Mouse (Mus musculus): ENCODE results near the gene Npas3.

Npas3 gene

DNA sequence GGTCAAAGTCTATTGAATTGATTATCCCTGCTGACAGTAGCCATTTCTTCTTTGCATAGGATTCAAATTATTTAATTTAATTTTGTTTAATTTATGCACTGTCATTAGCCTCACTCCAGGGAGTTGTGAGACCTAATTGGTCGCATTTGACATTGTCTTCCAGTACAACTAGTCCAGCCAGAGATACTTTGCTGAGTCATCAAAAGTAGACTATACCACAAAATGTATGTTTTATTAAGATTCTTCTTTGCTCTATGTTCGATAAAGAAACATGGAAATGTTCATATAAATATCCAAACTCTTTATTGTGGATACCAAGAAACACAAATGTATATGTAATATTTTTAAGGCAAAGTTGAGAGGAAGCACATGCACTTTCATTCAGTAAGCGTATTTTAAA lies 446.8 kb downstream of the Npas3 start:
- CTCF ChIA-PET = no interaction called here

DNA sequence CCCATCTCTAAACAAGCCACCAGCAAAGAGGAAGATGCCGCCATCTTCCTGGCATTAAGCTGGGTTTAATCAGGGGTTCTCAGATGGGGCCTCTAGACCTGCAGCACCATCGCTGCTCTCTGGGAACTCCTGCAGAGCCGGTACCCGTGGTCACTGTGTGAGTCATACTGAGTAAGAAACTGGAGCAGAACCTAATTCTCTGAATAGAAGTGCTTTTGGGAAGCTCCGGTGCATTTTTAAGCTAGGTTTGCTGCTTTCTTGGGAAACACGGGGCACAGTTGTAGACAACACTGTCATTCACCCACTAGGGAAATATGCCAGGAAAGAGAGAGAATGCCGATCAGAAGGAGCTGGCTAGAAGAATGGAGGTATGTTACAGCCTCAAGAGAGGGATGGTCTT lies 449.2 kb downstream of the Npas3 start:
- CTCF ChIA-PET = no interaction called here

DNA sequence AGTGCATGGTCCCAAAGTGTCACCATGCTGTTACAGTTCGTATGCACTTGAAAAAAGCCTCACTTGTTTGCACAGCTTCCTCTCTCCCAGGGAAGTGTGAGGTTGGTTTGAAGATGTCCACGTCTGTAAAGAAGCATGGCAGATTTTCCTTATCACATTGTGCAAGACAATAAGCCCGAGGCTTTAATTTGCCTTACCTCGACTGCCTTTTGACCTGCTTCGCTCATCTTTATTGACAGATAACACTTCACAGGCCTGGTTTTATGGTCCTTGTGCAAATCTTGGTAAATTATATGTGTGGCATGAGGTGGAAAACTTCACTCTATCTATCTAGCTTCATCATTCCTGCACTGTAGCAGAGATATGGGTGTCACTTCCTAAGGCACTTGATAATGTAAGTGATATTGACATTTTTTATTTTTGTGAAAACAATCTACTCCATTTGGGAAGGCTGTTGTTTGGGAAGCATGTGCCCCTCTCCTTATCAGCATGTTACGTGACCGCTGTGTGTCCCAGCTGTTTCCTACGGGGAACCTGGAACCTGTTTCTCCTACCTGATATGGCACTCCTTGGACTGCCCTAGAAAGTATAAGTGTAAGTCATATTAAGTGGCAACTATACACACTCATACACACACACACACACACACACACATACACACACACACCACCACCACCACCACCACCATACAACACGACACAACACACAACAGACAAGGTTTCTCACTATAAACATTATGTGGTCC lies 450.2 kb downstream of the Npas3 start:
- CTCF ChIA-PET = no interaction called here

DNA sequence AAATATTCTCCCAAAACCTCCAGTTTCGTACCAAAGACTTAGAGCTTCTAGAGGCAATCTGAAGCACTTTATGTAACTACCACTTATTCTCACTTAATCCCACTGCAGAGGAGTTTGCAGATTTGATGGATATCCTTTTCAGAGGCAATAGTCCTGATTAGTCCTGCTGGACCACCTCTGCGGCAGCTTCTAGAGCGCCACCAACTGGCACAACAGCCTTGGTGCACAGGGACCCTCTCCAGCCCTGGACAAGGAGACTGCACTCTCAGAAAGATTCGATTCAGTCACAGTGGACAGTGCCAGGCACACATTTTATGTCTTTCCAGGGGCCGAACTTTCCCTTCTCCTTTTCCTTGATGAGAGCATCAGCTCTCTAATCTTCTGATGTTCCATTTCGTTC lies 471.4 kb downstream of the Npas3 start:
- CTCF ChIA-PET = no interaction called here

DNA sequence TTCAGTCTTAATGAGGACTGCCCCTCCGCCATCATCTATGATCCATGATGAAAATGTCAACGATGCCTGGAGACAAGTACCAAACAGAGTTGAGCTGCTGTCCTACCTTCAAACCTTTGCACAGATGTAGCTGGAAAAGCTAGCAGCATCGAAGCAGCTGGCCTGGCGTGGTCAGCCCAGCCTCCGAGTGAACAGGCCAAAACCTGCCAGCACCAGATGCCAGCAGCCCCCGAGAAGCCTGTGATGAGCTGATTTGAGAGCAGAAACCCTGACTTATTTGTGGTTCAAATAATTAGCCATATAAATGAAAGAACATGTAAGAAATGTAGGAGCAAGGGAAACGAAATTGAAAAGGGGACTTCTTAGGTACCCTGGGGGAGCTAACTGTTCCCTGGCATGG lies 473.7 kb downstream of the Npas3 start:
- CTCF ChIA-PET = no interaction called here

DNA sequence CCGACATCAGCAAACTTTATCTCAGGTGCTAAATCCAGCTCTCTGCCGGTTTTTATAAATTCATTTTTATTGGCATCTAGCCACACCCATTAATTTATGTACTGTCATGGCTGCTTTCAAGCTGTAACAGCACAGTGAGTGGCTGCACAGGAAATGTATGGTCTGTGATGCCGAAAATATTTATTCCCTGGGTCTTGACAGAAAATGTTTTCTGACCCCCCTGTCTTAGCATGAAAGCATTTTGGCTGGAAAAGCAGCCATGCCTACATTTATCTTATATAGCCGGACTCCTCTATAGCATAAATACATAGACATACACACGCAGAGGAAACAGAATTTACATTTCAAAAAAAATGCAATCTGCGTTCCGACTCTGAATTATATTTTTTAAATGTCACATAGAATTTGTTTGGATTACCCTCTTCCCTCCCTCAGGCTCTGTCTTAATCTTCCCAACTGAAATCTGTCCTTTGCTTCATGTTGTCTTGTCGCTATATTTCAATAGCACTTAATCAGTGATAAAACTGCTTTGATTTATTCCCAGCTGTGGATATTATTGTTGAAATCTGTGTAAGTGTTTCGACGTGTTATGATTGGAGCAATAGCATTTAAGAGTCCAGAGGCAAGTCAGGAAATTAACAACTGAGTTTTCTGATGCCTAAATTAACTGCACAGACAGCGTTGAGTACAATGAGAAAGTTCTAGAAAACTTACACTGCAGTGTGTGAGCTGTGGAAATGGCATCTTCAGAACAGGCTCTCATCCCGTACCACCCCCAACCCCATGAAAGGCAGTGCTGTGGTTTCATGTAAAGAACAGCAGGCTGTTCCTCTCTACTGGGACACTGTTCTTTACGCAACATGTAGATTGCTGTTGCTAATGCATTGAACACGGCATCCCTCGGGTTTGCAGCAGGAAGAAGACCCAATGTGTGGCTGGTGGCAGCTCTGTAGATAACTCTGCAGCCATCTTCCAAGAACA lies 474.5 kb downstream of the Npas3 start:
- CTCF ChIA-PET = no interaction called here

DNA sequence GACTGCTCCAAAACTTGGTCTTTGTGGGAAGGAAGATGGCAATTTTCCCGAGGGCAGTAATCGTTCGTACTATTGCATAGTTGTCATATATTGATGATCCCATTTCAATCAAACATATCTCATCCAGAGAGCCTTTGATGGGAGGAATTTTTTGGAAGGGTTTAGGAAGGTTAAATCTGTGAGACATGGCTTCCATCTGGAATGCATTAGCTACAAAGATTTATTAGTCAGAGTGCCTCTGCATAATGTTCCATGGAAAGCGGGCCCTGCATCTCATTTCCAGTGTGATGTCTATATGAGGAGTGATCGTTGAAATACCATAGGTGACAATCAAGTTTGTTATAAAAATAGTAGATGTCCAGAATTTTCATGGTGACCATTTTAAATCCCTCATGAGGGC lies 480.8 kb downstream of the Npas3 start:
- CTCF ChIA-PET = no interaction called here

DNA sequence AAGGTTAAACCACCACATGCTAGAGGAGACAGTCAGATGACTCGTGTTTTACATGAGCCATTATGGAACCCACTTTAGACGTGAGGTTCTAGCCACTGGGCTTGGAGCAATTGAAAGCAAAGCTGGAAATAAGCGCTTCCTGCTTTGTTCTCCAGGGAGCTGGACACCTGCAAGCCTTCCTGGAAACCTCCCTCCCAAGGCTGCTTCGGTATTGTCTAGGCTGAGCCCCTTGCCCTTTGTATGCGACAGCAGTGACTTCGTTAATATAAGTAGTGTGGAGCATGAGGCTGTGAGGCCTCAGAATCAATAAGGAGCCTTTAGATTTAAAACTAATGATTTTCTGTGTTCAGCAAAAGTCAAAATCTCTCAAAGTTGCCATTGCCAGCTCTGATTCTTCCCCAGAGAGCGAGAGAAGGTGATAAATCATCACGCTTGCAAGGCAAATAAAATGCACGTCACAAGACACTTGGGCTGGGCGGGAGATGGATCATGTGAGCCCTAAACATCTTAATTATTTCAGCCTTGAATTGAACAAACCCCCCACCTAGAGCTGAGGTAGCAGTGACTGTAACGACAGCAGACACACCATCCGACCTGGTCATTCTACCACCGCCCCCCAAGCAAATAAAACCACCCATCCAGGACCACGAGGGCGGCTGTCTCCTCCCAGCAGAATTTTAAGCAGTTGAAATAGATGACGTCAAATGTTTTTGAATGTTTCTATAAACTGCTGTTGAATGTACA lies 490.2 kb downstream of the Npas3 start:
- CTCF ChIA-PET = no interaction called here

DNA sequence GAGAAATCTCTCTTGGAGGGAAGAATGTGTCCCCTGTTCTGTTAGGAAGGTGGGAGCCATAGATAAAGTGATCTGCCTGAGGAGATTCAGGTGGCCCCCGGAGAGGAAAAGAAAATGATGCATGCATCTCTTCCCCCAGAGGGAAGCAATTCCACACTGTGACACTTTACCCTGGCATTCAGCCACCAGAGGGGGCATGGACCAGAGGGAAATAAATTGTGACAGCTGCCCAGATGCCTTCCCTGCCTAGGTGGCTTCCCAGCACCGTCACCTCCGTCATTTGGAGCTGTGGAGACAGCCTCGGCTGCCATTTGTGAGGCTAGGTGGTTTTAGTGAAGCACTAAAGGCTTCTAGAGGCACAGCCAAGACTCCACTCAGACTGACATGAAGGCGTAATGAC lies 498.2 kb downstream of the Npas3 start:
- CTCF ChIA-PET = no interaction called here

DNA sequence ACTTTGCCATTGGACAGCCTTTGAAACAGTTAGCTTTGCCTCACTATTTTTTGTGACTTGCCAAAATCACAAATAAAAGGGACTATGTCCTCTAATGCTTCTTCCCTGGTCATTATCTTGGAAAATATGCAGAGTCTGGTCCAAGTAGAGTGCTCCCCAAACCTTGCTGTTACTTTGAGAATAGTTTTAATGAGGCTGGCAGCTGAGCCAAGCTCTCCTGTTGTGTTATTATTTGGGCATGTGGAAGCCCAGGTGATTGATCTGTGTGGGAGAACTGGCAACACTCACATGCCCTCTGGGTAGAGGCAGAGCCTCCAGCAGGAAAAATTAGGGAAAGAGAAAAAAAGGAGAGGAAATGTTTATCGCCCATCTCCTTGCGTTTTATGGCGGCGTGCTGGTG lies 500.9 kb downstream of the Npas3 start:
- CTCF ChIA-PET = no interaction called here

DNA sequence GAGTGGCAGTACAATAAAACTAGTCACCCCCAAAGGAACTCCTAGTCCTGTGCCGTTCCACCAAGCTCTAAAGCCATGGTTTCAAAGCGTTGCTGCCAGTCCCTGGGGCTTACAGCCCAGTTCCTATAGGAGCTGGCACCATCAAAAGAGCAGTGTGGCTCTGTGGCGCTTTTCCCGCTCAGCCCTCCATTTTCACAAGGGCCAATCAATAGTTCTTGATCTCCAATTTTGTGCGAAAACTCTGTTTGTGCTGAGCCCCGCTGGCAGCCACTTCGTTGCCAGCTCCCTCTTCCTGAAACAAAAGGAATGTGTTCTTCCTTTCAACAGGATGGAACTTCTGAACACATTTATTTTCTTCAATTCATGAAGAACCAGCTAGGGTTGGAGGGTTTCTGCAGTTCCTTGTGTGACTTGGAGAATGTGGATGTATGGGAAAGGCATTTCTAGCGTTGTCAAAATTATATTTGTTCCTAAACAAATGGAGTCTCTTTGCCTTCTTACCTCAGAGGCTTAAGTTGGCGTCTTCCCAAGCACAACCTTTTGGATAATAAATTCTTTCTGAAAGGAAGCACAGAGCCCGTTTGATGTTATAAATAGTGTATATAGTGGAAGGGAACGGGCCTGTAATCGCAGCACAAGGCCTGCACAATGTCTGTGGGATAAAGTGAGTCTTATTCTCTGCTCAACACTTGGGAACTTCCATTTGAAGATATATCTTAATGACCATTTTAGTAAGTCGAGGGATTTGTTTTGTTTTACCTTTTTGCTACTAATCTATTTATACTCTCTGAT lies 504.0 kb downstream of the Npas3 start:
- CTCF ChIA-PET = no interaction called here

DNA sequence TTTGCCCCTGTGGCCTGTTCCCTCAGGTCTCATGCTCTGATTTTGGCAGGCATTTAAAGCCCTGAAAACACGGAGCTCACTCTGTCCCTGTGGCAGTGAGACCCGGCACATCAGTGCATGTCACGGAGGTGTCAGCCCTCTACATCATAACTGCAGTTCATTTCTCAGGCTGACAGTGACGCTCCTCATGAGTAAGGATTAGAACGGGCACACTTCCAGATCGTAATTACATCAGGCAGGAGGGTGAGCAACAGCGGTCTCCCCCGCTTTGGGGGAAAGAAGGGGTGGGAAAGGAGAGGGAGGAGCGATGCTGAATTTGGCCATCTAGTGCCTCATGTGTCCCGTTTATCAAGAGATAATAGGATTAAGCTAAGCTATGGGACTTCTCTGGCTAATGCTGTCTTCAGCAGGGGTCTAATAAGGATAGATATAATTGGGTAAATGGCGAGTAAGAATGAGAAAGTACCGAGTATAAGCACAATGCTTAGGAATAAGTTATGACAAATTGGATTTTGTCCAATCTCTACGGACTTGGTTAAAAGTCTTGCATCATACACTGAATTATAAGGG lies 505.0 kb downstream of the Npas3 start:
- CTCF ChIA-PET = no interaction called here

DNA sequence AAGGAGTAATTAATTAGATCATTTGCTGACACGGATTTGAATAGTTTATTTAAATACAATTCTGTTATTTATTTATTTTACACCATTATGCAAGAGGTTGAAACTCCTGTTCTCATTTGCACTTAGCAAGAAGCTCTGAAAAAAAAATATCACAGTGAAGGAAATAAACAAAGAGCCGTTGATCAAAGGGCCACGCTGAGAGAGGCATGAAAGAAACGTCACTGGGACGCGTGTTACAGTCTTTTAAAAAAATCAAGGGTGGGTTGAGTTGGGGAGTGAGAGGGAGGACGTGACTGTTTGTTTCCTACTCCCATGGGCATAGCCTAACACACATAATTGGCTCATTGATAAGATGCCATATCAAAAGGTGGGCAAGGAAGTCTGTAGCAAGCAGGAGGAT lies 505.8 kb downstream of the Npas3 start:
- CTCF ChIA-PET = no interaction called here

DNA sequence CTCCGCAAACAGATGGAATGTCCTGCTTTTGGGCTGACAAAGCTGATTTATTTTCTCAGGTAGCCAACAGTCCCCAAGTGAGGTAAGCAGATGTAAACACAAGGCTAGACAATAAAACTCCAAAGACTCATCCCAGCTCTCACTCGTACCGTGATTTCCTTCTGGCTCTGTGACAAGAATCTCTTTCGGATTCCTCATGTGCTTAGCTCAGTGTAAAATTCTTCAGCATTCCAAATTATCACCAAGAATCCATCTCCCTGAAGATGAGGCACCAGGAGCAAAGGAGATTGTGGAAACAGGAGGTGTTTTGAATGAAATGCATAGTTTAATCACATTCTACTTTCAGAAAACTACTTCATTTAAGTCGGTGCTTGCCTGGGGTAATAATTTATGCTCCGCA lies 509.2 kb downstream of the Npas3 start:
- CTCF ChIA-PET = no interaction called here

DNA sequence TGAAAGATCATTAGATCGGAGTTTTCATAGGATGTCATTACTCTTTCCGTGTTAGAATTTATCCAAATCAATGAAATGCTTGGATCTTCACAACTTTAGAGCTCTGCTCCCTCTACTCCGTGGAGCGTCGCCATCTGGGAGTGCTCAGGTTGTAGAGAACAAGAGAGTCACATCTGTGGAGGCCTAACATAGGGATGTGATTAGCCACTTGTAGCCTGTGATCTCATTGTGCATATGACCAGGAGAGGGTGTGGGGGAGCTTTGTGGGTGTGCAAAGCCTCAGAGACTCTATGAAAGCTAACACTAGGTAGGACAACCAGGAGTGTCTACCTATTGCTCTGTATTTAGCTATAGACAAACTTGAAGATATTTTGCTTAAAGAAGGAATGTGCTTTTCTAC lies 509.9 kb downstream of the Npas3 start:
- CTCF ChIA-PET = no interaction called here

DNA sequence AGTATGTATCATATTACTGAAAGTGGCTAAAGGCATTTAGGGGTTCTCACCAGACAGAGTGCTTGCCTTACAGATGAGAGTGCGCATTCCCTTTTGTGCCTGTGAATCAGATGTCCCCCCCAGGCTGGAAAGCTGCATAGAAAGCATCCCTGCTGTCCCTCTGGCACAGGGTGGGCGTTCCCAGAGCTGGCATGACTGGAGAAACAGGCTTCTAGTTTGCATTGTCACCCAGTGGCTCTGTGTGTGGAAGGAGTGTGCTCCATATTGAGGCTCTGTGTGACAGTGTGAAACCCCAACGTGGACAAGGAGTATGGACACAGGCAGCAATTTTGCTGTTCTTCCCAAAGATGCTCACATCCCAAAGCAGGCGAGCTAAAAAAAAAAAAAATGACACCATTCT lies 515.7 kb downstream of the Npas3 start:
- CTCF ChIA-PET = no interaction called here

DNA sequence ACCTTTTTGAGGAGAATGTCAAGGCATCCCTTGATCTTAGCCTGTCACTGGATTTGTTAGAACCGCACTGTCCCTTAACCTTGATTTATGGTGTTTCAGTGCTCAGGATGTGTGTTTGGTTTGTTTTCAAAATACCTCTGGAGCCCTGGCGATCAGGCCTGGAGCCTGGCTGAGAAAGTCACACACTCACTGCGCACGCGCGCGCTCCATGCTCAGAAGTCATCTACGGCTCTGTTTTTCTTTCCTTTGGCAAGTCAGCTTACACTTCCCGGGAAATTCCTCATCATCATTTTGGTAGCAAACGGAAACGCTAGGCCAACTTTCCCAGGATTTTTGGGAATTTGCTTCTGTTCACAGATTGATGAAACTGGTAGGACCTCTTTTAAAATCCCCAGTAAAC lies 519.9 kb downstream of the Npas3 start:
- CTCF ChIA-PET = no interaction called here

DNA sequence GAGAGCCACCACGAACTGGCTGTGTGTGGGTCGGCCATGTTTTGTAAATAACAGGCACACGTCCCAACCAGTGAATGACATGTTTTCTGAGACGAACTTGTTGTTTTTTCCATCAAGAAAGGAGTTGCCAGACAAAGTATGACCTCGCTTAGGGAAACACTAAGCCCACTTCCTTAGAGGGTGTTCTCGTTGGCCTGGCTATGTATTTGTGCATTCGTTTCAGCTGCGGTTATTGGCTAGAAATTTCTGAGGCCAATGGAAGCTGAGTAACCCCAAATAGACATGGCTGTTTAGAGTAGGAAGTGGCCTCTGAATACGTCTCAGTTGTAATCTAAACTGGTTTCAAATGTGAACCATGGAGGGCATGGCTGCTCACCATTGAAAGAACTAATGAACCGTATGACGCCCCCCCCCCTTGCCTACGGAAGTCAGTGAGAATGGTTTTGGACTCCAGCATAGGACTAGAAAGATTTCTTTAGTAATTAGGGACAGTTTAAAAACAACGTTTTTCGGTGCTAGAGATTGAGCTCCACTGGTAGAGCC lies 523.0 kb downstream of the Npas3 start:
- CTCF ChIA-PET = no interaction called here

DNA sequence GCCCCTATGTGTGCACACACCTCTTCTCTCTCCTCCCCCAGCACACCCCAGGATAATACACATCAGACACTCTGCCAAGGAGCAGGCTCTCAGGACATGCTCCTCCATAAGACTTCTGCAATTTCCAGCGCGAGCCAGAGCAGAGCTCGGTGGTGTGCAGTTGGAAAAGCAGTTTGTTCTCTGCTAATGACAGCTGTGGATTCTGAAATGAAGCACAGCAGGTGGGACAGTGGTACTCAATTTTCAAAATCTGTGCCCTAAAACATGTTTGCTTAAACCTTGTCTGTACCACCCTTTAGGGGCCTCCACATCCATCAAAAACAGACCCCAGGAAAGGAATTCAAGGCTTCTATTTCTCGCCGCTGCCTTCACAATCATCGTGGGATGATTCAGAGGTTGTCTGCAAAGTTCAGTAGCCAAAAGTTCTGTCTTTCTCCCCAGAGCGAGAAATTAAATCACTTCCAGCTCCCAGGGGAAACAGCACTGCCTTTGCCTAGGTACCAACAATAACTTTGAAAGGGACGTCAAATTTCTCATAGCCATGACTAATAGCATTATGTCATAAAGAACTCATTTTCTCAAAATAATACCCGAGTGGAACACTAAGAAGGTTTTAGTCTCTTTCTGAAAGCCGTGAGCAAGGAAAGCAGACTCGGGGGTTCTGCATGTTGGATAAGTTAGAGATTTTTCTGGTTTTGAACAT lies 533.5 kb downstream of the Npas3 start:
- CTCF ChIA-PET = no interaction called here

DNA sequence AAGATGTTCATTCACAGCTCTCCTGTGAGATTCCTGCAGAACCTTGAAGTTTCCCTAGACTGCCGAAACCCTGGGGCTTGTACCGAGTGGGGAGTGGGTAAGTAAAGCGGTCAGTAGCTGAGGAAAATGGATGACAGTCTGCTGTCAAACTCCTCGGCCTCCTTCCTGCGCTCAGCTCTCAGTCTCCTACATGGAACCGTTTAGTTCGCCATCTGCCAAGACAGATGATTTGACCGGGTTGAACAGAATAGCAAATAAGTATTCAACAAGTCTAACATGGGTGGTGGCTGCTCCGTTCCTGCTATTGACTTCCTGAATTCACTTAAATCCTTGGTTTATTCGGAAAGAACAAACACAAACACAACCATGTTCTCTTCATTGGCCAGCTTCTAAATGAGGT lies 541.0 kb downstream of the Npas3 start:
- CTCF ChIA-PET = no interaction called here

All from spleen, embryonic (tissue).